Mouse (Mus musculus) midbrain, embryonic 16.5 days (tissue): ENCODE measurements around the gene Hyal1. TPM values are rescaled to one million over a fixed set of nuclear protein-coding genes. Genes with fewer than 3 reads are reported as not detected.

Experiments
- ATAC-seq: fragments of 200-750 bp; cut with Nextera tagmentation; 2 replicates; pipeline ENCODE4 v1.8.0; 2017; ENCODE audit warnings: moderate TSS enrichment
- H3K27ac ChIP-seq: fragments of 300-500 bp; sonication (generic); 2 replicates; pipeline ENCODE4 v1.5.1; 2014; ENCODE audit warnings: mild to moderate bottlenecking, low read length, mixed read lengths
- H3K27me3 ChIP-seq: fragments of 300-500 bp; sonication (generic); 2 replicates; pipeline ENCODE4 v1.6.1; 2014; ENCODE audit warnings: low read depth, low read length, mixed read lengths; ENCODE audit not compliant: control insufficient read depth, insufficient read depth
- H3K36me3 ChIP-seq: fragments of 300-500 bp; sonication (generic); 2 replicates; pipeline ENCODE4 v1.6.1; 2014; ENCODE audit warnings: mild to moderate bottlenecking, low read length, moderate library complexity, mixed read lengths; ENCODE audit not compliant: control insufficient read depth, insufficient read depth
- H3K4me1 ChIP-seq: fragments of 300-500 bp; sonication (generic); 2 replicates; pipeline ENCODE4 v1.6.1; 2014; ENCODE audit warnings: mild to moderate bottlenecking, low read length, mixed read lengths; ENCODE audit not compliant: control insufficient read depth, insufficient read depth
- H3K4me2 ChIP-seq: fragments of 300-500 bp; sonication (generic); 2 replicates; pipeline ENCODE4 v1.6.1; 2014; ENCODE audit warnings: mild to moderate bottlenecking, low read length, mixed read lengths
- H3K4me3 ChIP-seq: fragments of 300-500 bp; sonication (generic); 2 replicates; pipeline ENCODE4 v1.5.1; 2014; ENCODE audit warnings: low read depth, mild to moderate bottlenecking, low read length, moderate library complexity, mixed read lengths
- H3K9ac ChIP-seq: fragments of 300-500 bp; sonication (generic); 2 replicates; pipeline ENCODE4 v1.6.1; 2014; ENCODE audit warnings: low read depth, low read length, mixed read lengths
- H3K9me3 ChIP-seq: fragments of 300-500 bp; sonication (generic); replicated peaks from 2 replicates; pipeline ENCODE4 v1.6.1; 2014; ENCODE audit warnings: mild to moderate bottlenecking, low read length, mixed read lengths; ENCODE audit not compliant: control insufficient read depth, poor library complexity, severe bottlenecking
- WGBS: fragments of 180-500 bp; shearing (Covaris S2); extraction: QIAGEN DNeasy Blood & Tissue Kit; methylation state at CpG from one replicate; pipeline ENCODE4 v1.1.7; 2014; 5-methylcytosine and 5-hydroxymethylcytosine counted together
- polyA plus RNA-seq: library from polyadenylated mRNA; unstranded; fragments of >200 nt; fragmentation: Nextera tagmentation; extraction: Ambion mirVana; gene quantifications from 2 replicates; pipeline ENCODE4 v1.2.1, GENCODE M21; 2015

Gene Hyal1
- polyA plus RNA-seq, 1 experiment from 2014 or later: 7.2 TPM

- no peak overlapping the region for H3K4me3 ChIP-seq
- H3K9ac ChIP-seq: no peak overlapping the region
- no peaks in the 10 kb centered on the region for H3K27me3 ChIP-seq
- H3K9me3 ChIP-seq: no peaks in the 10 kb centered on the region
- no peak for ATAC-seq
- no peak overlapping the region for H3K27ac ChIP-seq
- 87% methylated on average over 11 of the region's 11 CpGs for WGBS
- no peaks in the 10 kb centered on the region; the same call in 1 of the 2 replicates for H3K4me1 ChIP-seq
- no peak overlapping the region for H3K4me2 ChIP-seq
- H3K36me3 ChIP-seq: peaks cover 9% of the 10 kb centered on the region; the same call in 1 of the 2 replicates
These were observed 20.2 kb downstream of the Hyal1 start for GRCm38 (mm10) chr9:107596619-107597569.

- no peak overlapping the region for H3K27ac ChIP-seq
- ATAC-seq: no peak
- H3K4me2 ChIP-seq: no peak overlapping the region
- H3K27me3 ChIP-seq: no peaks in the 10 kb centered on the region
- WGBS: 87% methylated on average over 5 of the region's 5 CpGs
- peaks cover 9% of the 10 kb centered on the region; the same call in 1 of the 2 replicates for H3K36me3 ChIP-seq
- no peak overlapping the region for H3K4me3 ChIP-seq
- no peaks in the 10 kb centered on the region for H3K9me3 ChIP-seq
- 0 out of 2 replicates have a peak overlapping the region, but pooled peaks have one; percentile 3 for H3K9ac ChIP-seq
- peaks cover 6% of the 10 kb centered on the region for H3K4me1 ChIP-seq
These were observed 21.7 kb downstream of the Hyal1 start for GRCm38 (mm10) chr9:107598385-107598784.

GRCm38 (mm10) chr9:107599433-107599832 lies 22.7 kb downstream of the Hyal1 start:
- H3K9me3 ChIP-seq: no peaks in the 10 kb centered on the region
- H3K9ac ChIP-seq: no peak overlapping the region
- H3K27ac ChIP-seq: no peak overlapping the region
- H3K4me3 ChIP-seq: no peak overlapping the region
- peaks cover 6% of the 10 kb centered on the region for H3K4me1 ChIP-seq
- WGBS: 90% methylated on average over 9 of the region's 9 CpGs
- no peak for ATAC-seq
- H3K27me3 ChIP-seq: no peaks in the 10 kb centered on the region
- H3K4me2 ChIP-seq: no peak overlapping the region
- 0 out of 2 replicates have a peak, but pooled peaks cover 2% of the 10 kb centered on the region for H3K36me3 ChIP-seq

- Histone ChIP-seq H3K9ac (no peak overlapping the region), H3K36me3 (no peaks in the 10 kb centered on the region), H3K27me3 (no peaks in the 10 kb centered on the region), H3K27ac (no peak overlapping the region), H3K9me3 (no peaks in the 10 kb centered on the region), H3K4me3 (no peak overlapping the region), H3K4me2 (no peak overlapping the region), H3K4me1 (peaks cover 6% of the 10 kb centered on the region)
- 75% methylated on average over 14 of the region's 14 CpGs for WGBS
- ATAC-seq: no peak
These were observed 23.1 kb downstream of the Hyal1 start for GRCm38 (mm10) chr9:107599842-107600241.

GRCm38 (mm10) chr9:107600745-107601144 lies 24.0 kb downstream of the Hyal1 start:
- Histone ChIP-seq H3K27me3 (no peaks in the 10 kb centered on the region), H3K9ac (no peak overlapping the region), H3K36me3 (no peaks in the 10 kb centered on the region), H3K27ac (no peak overlapping the region), H3K4me3 (no peak overlapping the region), H3K9me3 (no peaks in the 10 kb centered on the region), H3K4me2 (no peak overlapping the region), H3K4me1 (peaks cover 6% of the 10 kb centered on the region)
- ATAC-seq: no peak
- WGBS: 79% methylated on average over 12 of the region's 12 CpGs

GRCm38 (mm10) chr9:107601275-107601674 lies 24.5 kb downstream of the Hyal1 start:
- H3K36me3 ChIP-seq: no peaks in the 10 kb centered on the region
- no peaks in the 10 kb centered on the region for H3K27me3 ChIP-seq
- no peak for ATAC-seq
- no peak overlapping the region for H3K4me2 ChIP-seq
- 83% methylated on average over 11 of the region's 11 CpGs for WGBS
- peaks cover 6% of the 10 kb centered on the region for H3K4me1 ChIP-seq
- no peaks in the 10 kb centered on the region for H3K9me3 ChIP-seq
- no peak overlapping the region for H3K9ac ChIP-seq
- no peak overlapping the region for H3K27ac ChIP-seq
- H3K4me3 ChIP-seq: no peak overlapping the region

- Histone ChIP-seq H3K9ac (0 out of 2 replicates have a peak overlapping the region, but pooled peaks have one; percentile 30), H3K27ac (peak overlapping the region; percentile 38; the same call in 1 of the 2 replicates), H3K36me3 (no peaks in the 10 kb centered on the region), H3K4me2 (no peak overlapping the region), H3K9me3 (no peaks in the 10 kb centered on the region), H3K27me3 (no peaks in the 10 kb centered on the region), H3K4me3 (no peak overlapping the region), H3K4me1 (peaks cover 6% of the 10 kb centered on the region)
- peak; percentile 49; the same call in 1 of the 2 replicates for ATAC-seq
- 11% methylated on average over 10 of the region's 10 CpGs for WGBS
These were observed 25.4 kb downstream of the Hyal1 start for GRCm38 (mm10) chr9:107602068-107602648.

- Histone ChIP-seq H3K4me2 (no peak overlapping the region), H3K4me1 (peaks cover 6% of the 10 kb centered on the region), H3K4me3 (no peak overlapping the region), H3K9me3 (no peaks in the 10 kb centered on the region), H3K36me3 (no peaks in the 10 kb centered on the region), H3K9ac (no peak overlapping the region), H3K27me3 (no peaks in the 10 kb centered on the region), H3K27ac (no peak overlapping the region)
- 87% methylated on average over 6 of the region's 6 CpGs for WGBS
- ATAC-seq: no peak
These were observed 26.5 kb downstream of the Hyal1 start for GRCm38 (mm10) chr9:107603251-107603650.
